Mouse (Mus musculus) embryonic facial prominence, embryonic 11.5 days (tissue): Measurements from ENCODE around the gene Lrba. TPM values are rescaled to one million over a fixed set of nuclear protein-coding genes. Genes with fewer than 3 reads are reported as not detected.

Source experiments
- ATAC-seq: fragments of 200-750 bp; cut with Nextera tagmentation; replicated peaks from 2 replicates; pipeline ENCODE4 v1.8.0; 2017; ENCODE audit warnings: low read depth; ENCODE audit not compliant: insufficient number of reproducible peaks, low FRiP score, low TSS enrichment
- DNase-seq: peaks from one replicate; pipeline ENCODE4 v3.0.0-alpha.2; 2015; ENCODE audit warnings: low spot score
- H3K27ac ChIP-seq: fragments of 300-500 bp; sonication (generic); replicated peaks from 2 replicates; pipeline ENCODE4 v1.5.1; 2014; ENCODE audit warnings: mild to moderate bottlenecking, low read depth, low read length, control low read depth
- H3K27me3 ChIP-seq: fragments of 300-500 bp; sonication (generic); 2 replicates; pipeline ENCODE4 v1.6.1; 2014; ENCODE audit warnings: mild to moderate bottlenecking, low read length, moderate library complexity, mixed read lengths; ENCODE audit not compliant: control insufficient read depth, insufficient read depth
- H3K36me3 ChIP-seq: fragments of 300-500 bp; sonication (generic); replicated peaks from 2 replicates; pipeline ENCODE4 v1.6.1; 2014; ENCODE audit warnings: low read depth, mild to moderate bottlenecking, low read length, moderate library complexity, mixed read lengths; ENCODE audit not compliant: control insufficient read depth, insufficient read depth
- H3K4me1 ChIP-seq: fragments of 300-500 bp; sonication (generic); 2 replicates; pipeline ENCODE4 v1.6.1; 2014; ENCODE audit warnings: low read length, mixed read lengths; ENCODE audit not compliant: control insufficient read depth, insufficient read depth
- H3K4me2 ChIP-seq: fragments of 300-500 bp; sonication (generic); 2 replicates; pipeline ENCODE4 v1.6.1; 2014; ENCODE audit warnings: low read depth, mild to moderate bottlenecking, control low read depth, low read length, moderate library complexity
- H3K4me3 ChIP-seq: fragments of 300-500 bp; sonication (generic); 2 replicates; pipeline ENCODE4 v1.5.1; 2014; ENCODE audit warnings: low read depth, low read length, control low read depth
- H3K9ac ChIP-seq: fragments of 300-500 bp; sonication (generic); replicated peaks from 2 replicates; pipeline ENCODE4 v1.6.1; 2014; ENCODE audit warnings: mild to moderate bottlenecking, control low read depth, low read length
- H3K9me3 ChIP-seq: fragments of 300-500 bp; sonication (generic); replicated peaks from 2 replicates; pipeline ENCODE4 v1.6.1; 2016; ENCODE audit warnings: mild to moderate bottlenecking, low read length, inconsistent platforms, mixed read lengths; ENCODE audit not compliant: control insufficient read depth
- WGBS: fragments of 180-500 bp; shearing (Covaris S2); extraction: QIAGEN DNeasy Blood & Tissue Kit; methylation state at CpG from one replicate; pipeline ENCODE4 v1.1.7; 2014; 5-methylcytosine and 5-hydroxymethylcytosine counted together
- polyA plus RNA-seq: library from polyadenylated mRNA; unstranded; fragments of >200 nt; fragmentation: Nextera tagmentation; extraction: Ambion mirVana; gene quantifications from 2 replicates; pipeline ENCODE4 v1.2.1, GENCODE M21; 2014

Lrba gene
- polyA plus RNA-seq, 1 experiment from 2014 or later, result 8.9 TPM

DNA sequence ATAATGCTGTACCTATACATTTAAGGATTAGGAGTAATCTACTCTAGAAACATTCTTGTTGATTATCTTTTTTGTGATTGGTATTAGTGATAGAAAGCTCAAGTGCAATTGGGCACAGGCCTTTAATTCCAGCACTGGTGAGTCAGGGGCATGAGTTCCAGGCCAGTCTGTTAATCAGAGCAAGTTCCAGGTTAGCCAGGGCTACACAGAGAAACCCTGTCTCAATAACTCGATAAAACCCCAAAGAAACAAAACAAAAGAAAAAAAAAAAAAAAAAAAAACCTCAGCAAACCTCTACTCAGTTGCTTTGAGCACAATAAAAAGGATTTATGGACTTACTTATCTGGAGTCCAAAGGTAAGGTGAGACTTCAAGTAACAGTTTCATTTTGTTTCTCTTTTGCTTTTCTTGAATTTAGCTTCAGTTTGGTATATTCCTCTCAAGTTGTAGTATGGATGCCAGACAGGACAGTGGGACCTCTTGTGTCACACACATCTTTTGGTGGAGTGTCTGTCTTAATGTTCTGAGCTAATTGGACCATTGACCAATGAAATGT, 7.1 kb downstream of the Lrba start:
- DNase-seq (no peak), ATAC-seq (no peak)
- H3K4me3 ChIP-seq, result no peak overlapping the region
- H3K4me2 ChIP-seq, result no peak overlapping the region
- no peak overlapping the region for H3K27ac ChIP-seq
- H3K9me3 ChIP-seq, result no peaks in the 10 kb centered on the region
- H3K36me3 ChIP-seq, result no peaks in the 10 kb centered on the region
- 64% methylated on average over 1 of the region's 1 CpGs for WGBS
- no peaks in the 10 kb centered on the region for H3K4me1 ChIP-seq
- no peak overlapping the region for H3K9ac ChIP-seq
- no peaks in the 10 kb centered on the region for H3K27me3 ChIP-seq

- DNase-seq (no peak), ATAC-seq (no peak)
- Histone ChIP-seq H3K4me3 (no peak overlapping the region), H3K9ac (no peak overlapping the region), H3K36me3 (no peaks in the 10 kb centered on the region), H3K27me3 (no peaks in the 10 kb centered on the region), H3K4me1 (no peaks in the 10 kb centered on the region), H3K9me3 (no peaks in the 10 kb centered on the region), H3K4me2 (no peak overlapping the region), H3K27ac (no peak overlapping the region)
- WGBS, result 77% methylated on average over 8 of the region's 8 CpGs
Measured at GRCm38 (mm10) chr3:86247193-86247592, 22.7 kb downstream of the Lrba start.

- H3K27ac ChIP-seq, result no peak overlapping the region
- no peak overlapping the region for H3K4me3 ChIP-seq
- no peak overlapping the region for H3K9ac ChIP-seq
- H3K4me1 ChIP-seq, result no peaks in the 10 kb centered on the region
- no peak overlapping the region for H3K4me2 ChIP-seq
- WGBS, result 83% methylated on average over 1 of the region's 1 CpGs
- ATAC-seq, result no peak
- no peak for DNase-seq
- no peaks in the 10 kb centered on the region for H3K9me3 ChIP-seq
- H3K36me3 ChIP-seq, result no peaks in the 10 kb centered on the region
- no peaks in the 10 kb centered on the region for H3K27me3 ChIP-seq
Measured at GRCm38 (mm10) chr3:86251212-86251611, 26.7 kb downstream of the Lrba start.

DNA sequence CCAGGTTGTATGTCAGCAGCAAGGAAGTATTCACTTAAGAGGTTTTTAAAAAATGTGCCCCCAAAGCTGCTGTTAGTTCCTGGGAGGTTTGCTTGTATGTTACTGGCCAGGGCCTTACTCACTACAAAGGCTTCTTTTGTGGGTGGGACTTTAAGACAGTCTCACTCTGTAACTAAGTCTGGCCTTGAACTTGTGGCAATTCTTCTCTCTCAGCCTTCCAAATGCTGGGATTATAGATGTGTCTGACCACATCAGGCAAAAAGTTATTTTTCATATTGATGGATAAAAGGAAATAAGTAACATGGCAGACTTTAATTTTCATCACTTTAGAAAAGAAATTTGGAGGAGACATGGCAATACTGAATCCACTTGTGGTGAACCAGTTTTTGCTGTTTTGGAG, 28.1 kb downstream of the Lrba start:
- Histone ChIP-seq H3K27me3 (no peaks in the 10 kb centered on the region), H3K9me3 (no peaks in the 10 kb centered on the region), H3K27ac (no peak overlapping the region), H3K4me2 (no peak overlapping the region), H3K4me1 (no peaks in the 10 kb centered on the region), H3K9ac (no peak overlapping the region), H3K36me3 (no peaks in the 10 kb centered on the region), H3K4me3 (no peak overlapping the region)
- ATAC-seq (no peak), DNase-seq (no peak)

- H3K36me3 ChIP-seq, result no peaks in the 10 kb centered on the region
- H3K27ac ChIP-seq, result no peak overlapping the region
- 83% methylated on average over 3 of the region's 3 CpGs for WGBS
- ATAC-seq (no peak), DNase-seq (no peak)
- no peak overlapping the region for H3K4me3 ChIP-seq
- no peaks in the 10 kb centered on the region for H3K9me3 ChIP-seq
- H3K4me2 ChIP-seq, result no peak overlapping the region
- H3K4me1 ChIP-seq, result no peaks in the 10 kb centered on the region
- H3K9ac ChIP-seq, result no peak overlapping the region
- no peaks in the 10 kb centered on the region for H3K27me3 ChIP-seq
Measured at GRCm38 (mm10) chr3:86253071-86253470, 28.6 kb downstream of the Lrba start.

DNA sequence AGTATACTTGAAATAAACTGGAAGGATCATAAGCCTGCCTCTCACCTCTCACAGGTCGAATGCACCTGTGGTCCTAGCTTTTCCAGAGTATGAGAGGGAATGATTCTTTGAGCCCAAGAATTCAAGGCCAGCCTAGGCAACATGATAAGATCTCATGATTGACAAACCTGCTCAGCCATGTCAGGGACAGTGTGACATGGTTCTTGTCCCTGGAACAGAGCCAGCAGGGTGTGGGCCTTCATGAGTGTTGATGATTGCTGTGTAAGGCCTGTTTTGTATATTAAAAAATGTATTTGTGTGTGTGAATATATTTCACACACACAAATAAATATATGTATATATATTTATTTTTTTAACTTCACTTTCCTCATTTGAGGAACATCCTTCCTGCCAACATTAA, 29.3 kb downstream of the Lrba start:
- Histone ChIP-seq H3K27ac (no peak overlapping the region), H3K4me1 (no peaks in the 10 kb centered on the region), H3K36me3 (no peaks in the 10 kb centered on the region), H3K9ac (no peak overlapping the region), H3K27me3 (no peaks in the 10 kb centered on the region), H3K4me2 (no peak overlapping the region), H3K9me3 (no peaks in the 10 kb centered on the region), H3K4me3 (no peak overlapping the region)
- DNase-seq, result no peak
- WGBS, result 81% methylated on average over 1 of the region's 1 CpGs
- ATAC-seq, result no peak

DNA sequence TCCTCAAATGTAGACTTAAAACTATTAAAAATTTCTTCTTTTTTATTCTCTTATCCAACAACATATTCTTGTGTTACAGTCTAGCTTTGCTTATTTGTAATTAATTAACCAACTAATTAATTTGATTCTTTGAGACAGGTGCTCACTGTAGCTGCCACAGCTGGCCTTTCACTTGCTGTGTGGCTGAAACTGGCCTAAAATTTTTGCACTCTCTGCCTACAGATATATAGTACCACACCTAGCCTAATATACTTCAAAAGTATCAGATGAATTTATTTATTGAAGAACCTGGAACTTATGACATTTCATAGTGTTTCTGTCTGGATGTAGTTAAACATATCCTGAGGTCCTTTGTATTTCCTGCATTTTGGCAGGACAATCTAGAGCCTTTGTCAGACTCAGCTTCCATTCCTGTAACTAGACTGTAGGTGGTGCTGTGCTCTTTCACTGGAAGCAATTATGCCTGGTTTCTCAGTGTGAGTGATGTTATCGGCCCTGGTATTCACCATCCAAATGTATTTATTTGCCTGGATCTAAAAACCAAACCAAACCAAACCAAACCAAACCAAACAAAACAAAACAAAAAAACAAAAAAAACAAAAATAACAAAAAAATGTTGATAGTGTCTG, 43.7 kb downstream of the Lrba start:
- no peaks in the 10 kb centered on the region for H3K9me3 ChIP-seq
- no peaks in the 10 kb centered on the region for H3K4me1 ChIP-seq
- no peaks in the 10 kb centered on the region for H3K36me3 ChIP-seq
- ATAC-seq (no peak), DNase-seq (peak; percentile 87)
- no peak overlapping the region for H3K9ac ChIP-seq
- no peak overlapping the region for H3K4me2 ChIP-seq
- WGBS, result 3% methylated on average over 1 of the region's 1 CpGs
- no peak overlapping the region for H3K4me3 ChIP-seq
- no peaks in the 10 kb centered on the region for H3K27me3 ChIP-seq
- H3K27ac ChIP-seq, result no peak overlapping the region

DNA sequence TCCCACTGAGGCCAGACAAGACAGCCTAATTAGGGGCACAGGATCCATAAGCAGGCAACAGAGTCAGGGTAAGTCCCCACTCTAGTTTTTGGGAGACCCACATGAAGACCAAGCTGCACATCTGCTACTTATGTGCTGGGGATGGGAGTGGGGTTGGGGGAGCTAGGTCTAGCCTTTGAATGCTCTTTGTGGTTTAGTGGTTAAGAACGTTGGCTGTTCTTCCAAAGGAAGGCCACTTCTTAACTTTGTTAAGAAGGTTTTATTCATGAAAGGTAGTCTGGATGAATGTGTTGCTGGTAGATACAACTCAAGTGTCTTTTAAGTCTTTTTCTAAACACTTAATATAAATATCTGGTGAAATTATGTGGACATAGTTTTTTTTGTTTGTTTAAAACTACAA, 51.2 kb downstream of the Lrba start:
- H3K4me3 ChIP-seq, result no peak overlapping the region
- H3K9me3 ChIP-seq, result no peaks in the 10 kb centered on the region
- ATAC-seq, result no peak
- H3K36me3 ChIP-seq, result no peaks in the 10 kb centered on the region
- H3K4me1 ChIP-seq, result no peaks in the 10 kb centered on the region
- WGBS, result 76% methylated on average over 1 of the region's 1 CpGs
- no peak overlapping the region for H3K4me2 ChIP-seq
- H3K27ac ChIP-seq, result no peak overlapping the region
- no peak for DNase-seq
- H3K9ac ChIP-seq, result no peak overlapping the region
- no peaks in the 10 kb centered on the region for H3K27me3 ChIP-seq
